Mouse (Mus musculus) CH12.LX (cell line): ENCODE data around the gene Clmn. TPM values are rescaled to one million over a fixed set of nuclear protein-coding genes. Genes with fewer than 3 reads are reported as not detected.

Source experiments
- DNase-seq: peaks from one replicate; pipeline ENCODE4 v3.0.0-alpha.2; 2013; ENCODE audit errors: extremely low read depth
- H3K27ac ChIP-seq: 2 replicates; pipeline ENCODE4 v1.5.1; 2012; ENCODE audit warnings: low read depth, mild to moderate bottlenecking, control low read depth, moderate library complexity; ENCODE audit not compliant: insufficient read depth
- H3K27me3 ChIP-seq: replicated peaks from 2 replicates; pipeline ENCODE3; 2012; ENCODE audit warnings: inconsistent platforms
- H3K36me3 ChIP-seq, 2 experiments: replicated peaks in 1 of 2; 2 replicates each; pipeline versions ENCODE3 to v1.6.1; 2012; ENCODE audit warnings: inconsistent platforms in 1 of 2, low read length in 1 of 2, mild to moderate bottlenecking in 1 of 2, mixed read lengths in 1 of 2, moderate library complexity in 1 of 2; ENCODE audit not compliant: control insufficient read depth in 1 of 2, insufficient read depth in 1 of 2
- H3K4me1 ChIP-seq, 2 experiments: 2 replicates each; pipeline ENCODE4 v1.6.1; 2012; ENCODE audit warnings: inconsistent platforms in 1 of 2, moderate library complexity in 1 of 2; ENCODE audit not compliant: insufficient read depth in 2 of 2, control insufficient read depth in 1 of 2
- H3K4me2 ChIP-seq: 2 replicates; pipeline ENCODE4 v1.6.1; 2012; ENCODE audit warnings: low read depth, mild to moderate bottlenecking, control low read depth; ENCODE audit not compliant: poor library complexity, insufficient read depth, severe bottlenecking
- H3K4me3 ChIP-seq, 3 experiments: fragments of 150-350 bp in 1 of 3; sonication (generic) in 1 of 3; replicated peaks in 1 of 3; 2 replicates each; pipeline versions ENCODE3 to v1.5.1; 2011 to 2012; ENCODE audit warnings: low read depth in 2 of 3, low read length in 2 of 3, mild to moderate bottlenecking in 2 of 3, moderate library complexity in 2 of 3, control low read depth in 1 of 3, improper control_type of control experiment in 1 of 3, inconsistent platforms in 1 of 3, mixed read lengths in 1 of 3; ENCODE audit not compliant: poor library complexity in 1 of 3
- H3K79me2 ChIP-seq: replicated peaks from 2 replicates; pipeline ENCODE4 v1.6.1; 2012; ENCODE audit warnings: mild to moderate bottlenecking, moderate library complexity; ENCODE audit not compliant: control insufficient read depth, poor library complexity, insufficient read depth, severe bottlenecking; ENCODE audit errors: extremely low read depth
- H3K9ac ChIP-seq: 2 replicates; pipeline ENCODE4 v1.6.1; 2012; ENCODE audit warnings: low read depth, mild to moderate bottlenecking, control low read depth, moderate library complexity; ENCODE audit not compliant: insufficient read depth
- H3K9me3 ChIP-seq: replicated peaks from 2 replicates; pipeline ENCODE3; 2012; ENCODE audit warnings: low read length, inconsistent platforms, mixed read lengths
- BHLHE40 ChIP-seq: IDR thresholded peaks from 2 replicates; pipeline ENCODE4 v1.6.1; 2011; ENCODE audit warnings: mild to moderate bottlenecking, low read depth, low read length, improper control_type of control experiment
- CTCF ChIP-seq, 2 experiments: IDR thresholded peaks in 1 of 2; conservative IDR thresholded peaks in 1 of 2; 2 replicates each; pipeline ENCODE4 v1.5.1; 2011 to 2012; ENCODE audit warnings: low read depth in 2 of 2, low read length in 2 of 2, improper control_type of control experiment in 1 of 2, inconsistent platforms in 1 of 2, mild to moderate bottlenecking in 1 of 2, moderate library complexity in 1 of 2
- ELF1 ChIP-seq: IDR thresholded peaks from 2 replicates; pipeline ENCODE4 v1.6.1; 2014; ENCODE audit warnings: low read depth, mild to moderate bottlenecking, inconsistent platforms, low read length, improper control_type of control experiment
- GABPA ChIP-seq: IDR thresholded peaks from 2 replicates; pipeline ENCODE4 v1.6.1; 2012; ENCODE audit warnings: low read depth, low read length, improper control_type of control experiment, inconsistent platforms; ENCODE audit not compliant: insufficient replicate concordance
- KAT2A ChIP-seq: IDR thresholded peaks from 2 replicates; pipeline ENCODE4 v1.6.1; 2012; ENCODE audit warnings: low read length, improper control_type of control experiment, inconsistent platforms; ENCODE audit not compliant: insufficient replicate concordance
- MAX ChIP-seq: IDR thresholded peaks from 2 replicates; pipeline ENCODE4 v1.6.1; 2011; ENCODE audit warnings: low read length, improper control_type of control experiment
- MEF2A ChIP-seq: IDR thresholded peaks from 2 replicates; pipeline ENCODE4 v1.6.1; 2014; ENCODE audit warnings: low read depth, mild to moderate bottlenecking, inconsistent platforms, low read length, improper control_type of control experiment, borderline replicate concordance
- MXI1 ChIP-seq: IDR thresholded peaks from 2 replicates; pipeline ENCODE4 v1.6.1; 2011; ENCODE audit warnings: mild to moderate bottlenecking, low read depth, low read length, improper control_type of control experiment
- MYC ChIP-seq: IDR thresholded peaks from 2 replicates; pipeline ENCODE4 v1.6.1; 2011; ENCODE audit warnings: low read depth, mild to moderate bottlenecking, improper control_type of control experiment, low read length
- NRF1 ChIP-seq: IDR thresholded peaks from 2 replicates; pipeline ENCODE4 v1.6.1; 2014; ENCODE audit warnings: low read depth, mild to moderate bottlenecking, inconsistent platforms, low read length, improper control_type of control experiment, moderate library complexity
- POLR2A ChIP-seq: IDR thresholded peaks from 2 replicates; pipeline ENCODE4 v1.6.1; 2011; ENCODE audit warnings: low read depth, mild to moderate bottlenecking, improper control_type of control experiment, low read length
- POLR2AphosphoS2 ChIP-seq: IDR thresholded peaks from 2 replicates; pipeline ENCODE4 v1.6.1; 2011; ENCODE audit warnings: low read depth, low read length, improper control_type of control experiment
- RCOR1 ChIP-seq: conservative IDR thresholded peaks from 2 replicates; pipeline ENCODE4 v1.6.1; 2012; ENCODE audit warnings: low read depth, mild to moderate bottlenecking, inconsistent platforms, low read length, improper control_type of control experiment
- SMC3 ChIP-seq: IDR thresholded peaks from 2 replicates; pipeline ENCODE4 v1.6.1; 2011; ENCODE audit warnings: low read depth, low read length, improper control_type of control experiment
- TBP ChIP-seq: conservative IDR thresholded peaks from 2 replicates; pipeline ENCODE4 v1.6.1; 2011; ENCODE audit warnings: low read depth, low read length, improper control_type of control experiment
- ZC3H11A ChIP-seq: IDR thresholded peaks from 2 replicates; pipeline ENCODE4 v1.6.1; 2012; ENCODE audit warnings: low read depth, mild to moderate bottlenecking, inconsistent platforms, low read length, improper control_type of control experiment
- dilution Hi-C: fragments of 300-500 bp; cut with MboI; formaldehyde crosslinking; loops from 2 replicates; pipeline ENCODE4 v1.14.3; 2020; ENCODE audit warnings: low sequenced_read_pairs; ENCODE audit not compliant: extremely low pct_unique_long_range_greater_than_20kb, extremely low pct_ligation_motif_present
- in situ Hi-C: fragments of 300-500 bp; cut with MboI; formaldehyde crosslinking; loops from 3 replicates; pipeline ENCODE4 v1.14.3; 2019; ENCODE audit warnings: low sequenced_read_pairs, low pct_ligation_motif_present, low pct_unique_long_range_greater_than_20kb, mixed read lengths
- polyA plus RNA-seq: library from polyadenylated mRNA; unstranded; fragments of >175 nt; gene quantifications from 2 replicates; pipeline ENCODE4 v1.2.1, GENCODE M21; 2012; ENCODE audit warnings: low read depth; ENCODE audit not compliant: insufficient read length
- total RNA-seq, 2 experiments: library from RNA; depleted of rRNA; stranded (reverse); fragments of 300-350 nt in 1 of 2; fragments of >200 nt in 1 of 2; gene quantifications; 2 replicates each; pipeline ENCODE4 v1.2.3; 2012 to 2014

Clmn gene
- total and polyA plus RNA-seq, 3 experiments, result not detected

DNA sequence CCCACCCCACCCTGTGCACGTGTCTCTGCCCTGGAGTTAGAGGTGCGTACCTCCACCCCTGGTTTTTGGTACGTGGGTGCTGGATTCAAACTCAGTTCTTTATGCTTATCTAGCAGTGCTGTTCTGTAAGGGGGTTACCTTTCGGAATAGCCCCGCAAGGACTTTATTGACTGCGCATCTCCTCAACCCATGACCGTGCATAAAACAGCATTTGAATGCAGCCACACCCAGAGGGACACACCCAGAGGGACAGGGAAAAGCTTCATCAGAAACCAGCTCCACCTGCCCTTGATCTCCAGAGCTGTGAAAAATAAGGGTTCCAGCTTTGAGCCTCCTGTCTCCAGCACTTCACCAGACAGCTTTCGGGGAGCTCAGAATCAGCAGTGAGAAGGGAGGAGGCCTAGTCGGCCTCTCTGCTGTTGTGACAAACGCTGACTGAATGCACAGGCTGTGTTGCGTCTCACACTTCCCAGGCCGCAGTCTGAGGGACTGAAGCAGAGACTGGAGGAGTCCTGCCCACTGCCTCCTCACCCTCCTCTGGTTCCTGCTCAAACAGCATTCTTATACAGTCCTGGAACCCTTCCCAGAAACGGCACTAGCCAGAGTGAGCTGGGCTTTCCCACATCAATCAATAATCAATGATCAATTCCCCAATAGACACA is 37.6 kb upstream of the Clmn start:
- in situ Hi-C loops (no loop called here), dilution Hi-C loops (no loop called here)
- no peak overlapping the region for H3K4me2 ChIP-seq
- no peak for DNase-seq
- peaks cover 7% of the 10 kb centered on the region for H3K9me3 ChIP-seq
- peaks cover 16% of the 10 kb centered on the region for H3K27me3 ChIP-seq
- H3K36me3 ChIP-seq, result no peaks in the 10 kb centered on the region
- H3K9ac ChIP-seq, result no peak overlapping the region
- peaks cover 5 to 16% of the 10 kb centered on the region in 2 experiments; a peak in 2 of 4 replicates for H3K4me1 ChIP-seq
- H3K27ac ChIP-seq, result no peak overlapping the region
- TF ChIP-seq GABPA (no peak), ELF1 (no peak), MYC (no peak), MXI1 (no peak), RCOR1 (no peak), MAX (no peak)
- no peak overlapping the region for H3K4me3 ChIP-seq
- no peaks in the 10 kb centered on the region for H3K79me2 ChIP-seq

DNA sequence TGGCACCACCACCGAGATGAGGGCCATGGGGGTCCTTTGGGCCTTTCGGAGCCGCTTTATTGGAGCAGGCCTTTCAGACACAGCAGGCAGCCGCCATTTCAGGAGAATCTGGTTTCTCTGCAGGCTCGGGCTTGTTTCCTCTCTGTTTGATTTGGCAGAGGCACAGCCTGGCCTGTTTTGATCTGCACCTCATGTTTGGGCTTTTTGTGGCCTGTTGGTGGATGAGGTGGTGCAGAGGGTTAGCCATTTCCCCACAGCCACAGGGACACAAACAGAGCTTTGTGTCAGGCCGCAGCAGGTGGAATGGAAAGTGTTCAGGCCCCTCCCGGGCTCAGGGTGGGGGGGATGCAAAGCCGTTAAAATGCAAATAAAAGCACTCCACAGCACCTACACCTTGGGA is 36.4 kb upstream of the Clmn start:
- dilution Hi-C loops (no loop called here), in situ Hi-C loops (no loop called here)
- H3K9me3 ChIP-seq, result peaks cover 2% of the 10 kb centered on the region
- H3K4me3 ChIP-seq, result no peak overlapping the region
- no peak for DNase-seq
- H3K4me2 ChIP-seq, result no peak overlapping the region
- H3K4me1 ChIP-seq, result peaks cover 5 to 16% of the 10 kb centered on the region in 2 experiments; a peak in 2 of 4 replicates
- peaks cover 22% of the 10 kb centered on the region for H3K27me3 ChIP-seq
- no peaks in the 10 kb centered on the region for H3K36me3 ChIP-seq
- no peaks in the 10 kb centered on the region for H3K79me2 ChIP-seq
- no peak for TF ChIP-seq MEF2A
- no peak for TF ChIP-seq KAT2A
- no peak for TF ChIP-seq CTCF (conservative IDR thresholded peaks at IDR 0.05 in 1 of 2, IDR thresholded peaks at IDR 0.05 in 1 of 2; ENCODE audit: low read depth in 2 of 2, low read length in 2 of 2)
- no peak for TF ChIP-seq BHLHE40
- TF ChIP-seq POLR2AphosphoS2, result no peak
- no peak for TF ChIP-seq POLR2A
- no peak for TF ChIP-seq SMC3
- TF ChIP-seq RCOR1, result no peak
- no peak for TF ChIP-seq ZC3H11A
- no peak for TF ChIP-seq TBP
- TF ChIP-seq ELF1, result no peak
- TF ChIP-seq NRF1, result no peak
- no peak overlapping the region for H3K27ac ChIP-seq
- no peak overlapping the region for H3K9ac ChIP-seq
